Mouse (Mus musculus): Measurements from ENCODE around the gene Snx18. TPM values are rescaled to one million over a fixed set of nuclear protein-coding genes. Genes with fewer than 3 reads are reported as not detected.

Gene Snx18
- polyA plus RNA-seq, 1 experiment from 2014 or later, result 18.7 TPM

DNA sequence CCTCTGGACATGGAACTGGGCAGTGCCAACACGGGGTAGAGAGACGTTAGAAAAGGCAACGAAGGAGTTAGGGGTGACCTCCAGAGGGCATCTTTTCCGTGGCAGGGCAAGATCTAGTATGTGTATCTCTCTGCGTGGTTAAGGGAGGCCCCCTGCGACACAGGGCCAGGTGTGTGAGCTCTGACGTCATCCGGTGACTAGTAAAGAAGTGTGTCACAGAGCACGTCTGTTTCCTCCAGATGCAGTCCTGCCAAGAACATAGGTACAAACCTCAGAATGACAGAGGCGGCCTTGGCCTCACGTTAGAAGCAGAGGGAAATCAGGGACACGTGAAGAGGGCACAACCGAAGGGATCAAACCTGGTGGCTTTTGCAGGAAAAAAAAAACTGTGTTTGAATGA lies 44.1 kb downstream of the Snx18 start:
- Histone ChIP-seq H3K36me3 (ENCODE audit: control insufficient read depth, insufficient read depth, low read length) (no peaks in the 10 kb centered on the region), H3K9me3 (ENCODE audit: control insufficient read depth, low read length) (no peaks in the 10 kb centered on the region), H3K4me1 (replicated peaks; ENCODE audit: control insufficient read depth, insufficient read depth, low read length) (no peaks in the 10 kb centered on the region), H3K27ac (ENCODE audit: low read depth, low read length) (no peak overlapping the region), H3K4me3 (ENCODE audit: low read depth, low read length) (no peak overlapping the region), H3K27me3 (ENCODE audit: control insufficient read depth, insufficient read depth, low read length) (no peaks in the 10 kb centered on the region), H3K4me2 (ENCODE audit: low read depth, low read length, severe bottlenecking) (no peak overlapping the region), H3K9ac (ENCODE audit: low read length) (no peak overlapping the region)
- WGBS, result 90% methylated on average over 13 of the region's 13 CpGs
- no peak for DNase-seq (ENCODE audit: low spot score)
- no peak for ATAC-seq (replicated peaks; ENCODE audit: low FRiP score)

DNA sequence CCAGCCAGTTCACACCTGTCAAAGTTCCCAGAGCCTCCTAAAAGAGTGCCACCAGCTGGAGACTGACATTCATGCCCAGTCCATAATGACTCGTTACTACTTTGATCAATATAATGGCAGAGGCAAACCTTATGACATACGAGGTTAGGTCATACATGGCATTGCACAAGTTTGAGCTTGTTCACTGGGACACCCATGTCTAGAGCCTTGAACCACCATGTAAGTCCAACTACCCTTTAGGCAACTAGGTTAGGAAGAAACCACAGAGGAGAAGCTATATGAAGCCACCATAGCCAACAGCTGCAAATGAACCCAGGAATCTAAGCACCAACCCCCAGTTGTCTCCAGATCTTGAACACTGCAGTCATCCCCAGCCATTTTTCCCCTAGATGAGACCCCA lies 45.0 kb downstream of the Snx18 start:
- Histone ChIP-seq H3K36me3 (ENCODE audit: control insufficient read depth, insufficient read depth, low read length) (no peaks in the 10 kb centered on the region), H3K9me3 (ENCODE audit: control insufficient read depth, low read length) (no peaks in the 10 kb centered on the region), H3K27me3 (ENCODE audit: control insufficient read depth, insufficient read depth, low read length) (no peaks in the 10 kb centered on the region), H3K27ac (ENCODE audit: low read depth, low read length) (no peak overlapping the region), H3K9ac (ENCODE audit: low read length) (no peak overlapping the region), H3K4me1 (replicated peaks; ENCODE audit: control insufficient read depth, insufficient read depth, low read length) (no peaks in the 10 kb centered on the region), H3K4me3 (ENCODE audit: low read depth, low read length) (no peak overlapping the region), H3K4me2 (ENCODE audit: low read depth, low read length, severe bottlenecking) (no peak overlapping the region)
- DNase-seq (ENCODE audit: low spot score), result no peak
- no peak for ATAC-seq (replicated peaks; ENCODE audit: low FRiP score)
- 90% methylated on average over 2 of the region's 2 CpGs for WGBS

GRCm38 (mm10) chr13:113572046-113572686 lies 46.2 kb downstream of the Snx18 start:
- no peaks in the 10 kb centered on the region for H3K4me1 ChIP-seq (replicated peaks; ENCODE audit: control insufficient read depth, insufficient read depth, low read length)
- no peaks in the 10 kb centered on the region; the same call in 1 of the 2 replicates for H3K9me3 ChIP-seq (ENCODE audit: control insufficient read depth, low read length)
- H3K4me3 ChIP-seq (ENCODE audit: low read depth, low read length), result no peak overlapping the region
- H3K27ac ChIP-seq (ENCODE audit: low read depth, low read length), result no peak overlapping the region
- no peaks in the 10 kb centered on the region for H3K27me3 ChIP-seq (ENCODE audit: control insufficient read depth, insufficient read depth, low read length)
- no peaks in the 10 kb centered on the region for H3K36me3 ChIP-seq (ENCODE audit: control insufficient read depth, insufficient read depth, low read length)
- no peak for ATAC-seq (replicated peaks; ENCODE audit: low FRiP score)
- no peak overlapping the region for H3K4me2 ChIP-seq (ENCODE audit: low read depth, low read length, severe bottlenecking)
- H3K9ac ChIP-seq (ENCODE audit: low read length), result no peak overlapping the region
- WGBS, result 89% methylated on average over 9 of the region's 9 CpGs
- no peak for DNase-seq (ENCODE audit: low spot score)

DNA sequence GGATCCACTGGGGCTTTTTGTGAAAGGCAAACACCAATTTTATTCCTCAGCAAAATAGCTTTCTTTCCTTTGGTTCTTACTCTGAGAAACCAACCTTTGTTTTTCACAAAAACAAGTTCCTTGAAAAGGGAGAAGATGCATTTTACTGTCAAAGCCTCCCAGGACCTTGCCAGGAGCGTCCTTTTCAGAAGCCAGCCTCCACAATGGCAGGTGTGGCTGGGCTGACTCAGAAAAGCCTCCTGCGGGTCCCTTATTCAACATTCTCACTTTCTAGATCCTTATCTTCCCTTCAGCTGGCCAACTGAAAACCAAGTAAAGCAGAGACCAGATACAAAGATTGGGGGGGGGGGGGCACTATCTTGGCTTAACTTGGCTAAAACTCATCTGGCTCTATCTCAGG lies 48.8 kb downstream of the Snx18 start:
- Histone ChIP-seq H3K4me1 (replicated peaks; ENCODE audit: control insufficient read depth, insufficient read depth, low read length) (no peaks in the 10 kb centered on the region), H3K9me3 (ENCODE audit: control insufficient read depth, low read length) (no peaks in the 10 kb centered on the region; the same call in 1 of the 2 replicates), H3K4me2 (ENCODE audit: low read depth, low read length, severe bottlenecking) (no peak overlapping the region), H3K27me3 (ENCODE audit: control insufficient read depth, insufficient read depth, low read length) (no peaks in the 10 kb centered on the region), H3K4me3 (ENCODE audit: low read depth, low read length) (no peak overlapping the region), H3K27ac (ENCODE audit: low read depth, low read length) (no peak overlapping the region), H3K9ac (ENCODE audit: low read length) (no peak overlapping the region), H3K36me3 (ENCODE audit: control insufficient read depth, insufficient read depth, low read length) (no peaks in the 10 kb centered on the region)
- DNase-seq (ENCODE audit: low spot score), result peak; percentile 19
- WGBS, result 15% methylated on average over 2 of the region's 2 CpGs
- no peak for ATAC-seq (replicated peaks; ENCODE audit: low FRiP score)

- Histone ChIP-seq H3K4me1 (replicated peaks; ENCODE audit: control insufficient read depth, insufficient read depth, low read length) (no peaks in the 10 kb centered on the region), H3K9ac (ENCODE audit: low read length) (no peak overlapping the region), H3K9me3 (ENCODE audit: control insufficient read depth, low read length) (no peaks in the 10 kb centered on the region; the same call in 1 of the 2 replicates), H3K27me3 (ENCODE audit: control insufficient read depth, insufficient read depth, low read length) (no peaks in the 10 kb centered on the region), H3K36me3 (ENCODE audit: control insufficient read depth, insufficient read depth, low read length) (no peaks in the 10 kb centered on the region), H3K4me2 (ENCODE audit: low read depth, low read length, severe bottlenecking) (no peak overlapping the region), H3K27ac (ENCODE audit: low read depth, low read length) (no peak overlapping the region), H3K4me3 (ENCODE audit: low read depth, low read length) (no peak overlapping the region)
- DNase-seq (ENCODE audit: low spot score), result no peak
- 90% methylated on average over 5 of the region's 5 CpGs for WGBS
- no peak for ATAC-seq (replicated peaks; ENCODE audit: low FRiP score)
Observed at GRCm38 (mm10) chr13:113566951-113567350, 51.4 kb downstream of the Snx18 start.

DNA sequence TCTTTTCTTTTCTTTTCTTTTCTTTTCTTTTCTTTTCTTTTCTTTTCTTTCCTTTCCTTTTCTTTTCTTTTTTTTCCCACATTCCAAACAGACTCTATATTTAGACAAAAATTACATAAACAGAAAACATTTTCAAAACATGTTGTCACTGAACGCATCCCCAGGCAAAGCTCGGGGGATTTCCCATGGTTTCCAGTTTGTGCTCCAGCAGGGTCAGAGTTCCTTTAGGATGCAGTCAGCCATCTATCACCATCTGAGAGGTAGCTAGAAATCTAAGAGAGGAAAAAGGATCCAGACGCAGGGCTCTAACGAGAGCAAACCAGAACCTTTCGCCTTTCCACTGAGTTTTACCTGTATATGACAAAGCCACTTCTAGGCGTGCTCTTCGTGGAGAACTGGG lies 52.0 kb downstream of the Snx18 start:
- Histone ChIP-seq H3K9me3 (ENCODE audit: control insufficient read depth, low read length) (no peaks in the 10 kb centered on the region; the same call in 1 of the 2 replicates), H3K27me3 (ENCODE audit: control insufficient read depth, insufficient read depth, low read length) (no peaks in the 10 kb centered on the region), H3K4me2 (ENCODE audit: low read depth, low read length, severe bottlenecking) (no peak overlapping the region), H3K9ac (ENCODE audit: low read length) (no peak overlapping the region), H3K36me3 (ENCODE audit: control insufficient read depth, insufficient read depth, low read length) (no peaks in the 10 kb centered on the region), H3K4me1 (replicated peaks; ENCODE audit: control insufficient read depth, insufficient read depth, low read length) (no peaks in the 10 kb centered on the region), H3K4me3 (ENCODE audit: low read depth, low read length) (no peak overlapping the region), H3K27ac (ENCODE audit: low read depth, low read length) (no peak overlapping the region)
- ATAC-seq (replicated peaks; ENCODE audit: low FRiP score), result no peak
- DNase-seq (ENCODE audit: low spot score), result no peak
- WGBS, result 92% methylated on average over 7 of the region's 7 CpGs

- no peaks in the 10 kb centered on the region for H3K36me3 ChIP-seq (ENCODE audit: control insufficient read depth, insufficient read depth, low read length)
- no peak overlapping the region for H3K4me3 ChIP-seq (ENCODE audit: low read depth, low read length)
- 90% methylated on average over 9 of the region's 9 CpGs for WGBS
- H3K9me3 ChIP-seq (ENCODE audit: control insufficient read depth, low read length), result no peaks in the 10 kb centered on the region; the same call in 1 of the 2 replicates
- H3K4me2 ChIP-seq (ENCODE audit: low read depth, low read length, severe bottlenecking), result no peak overlapping the region
- H3K4me1 ChIP-seq (replicated peaks; ENCODE audit: control insufficient read depth, insufficient read depth, low read length), result no peaks in the 10 kb centered on the region
- ATAC-seq (replicated peaks; ENCODE audit: low FRiP score) (no peak), DNase-seq (ENCODE audit: low spot score) (no peak)
- no peaks in the 10 kb centered on the region for H3K27me3 ChIP-seq (ENCODE audit: control insufficient read depth, insufficient read depth, low read length)
- H3K27ac ChIP-seq (ENCODE audit: low read depth, low read length), result no peak overlapping the region
- H3K9ac ChIP-seq (ENCODE audit: low read length), result no peak overlapping the region
Observed at GRCm38 (mm10) chr13:113559646-113560045, 58.7 kb downstream of the Snx18 start.

DNA sequence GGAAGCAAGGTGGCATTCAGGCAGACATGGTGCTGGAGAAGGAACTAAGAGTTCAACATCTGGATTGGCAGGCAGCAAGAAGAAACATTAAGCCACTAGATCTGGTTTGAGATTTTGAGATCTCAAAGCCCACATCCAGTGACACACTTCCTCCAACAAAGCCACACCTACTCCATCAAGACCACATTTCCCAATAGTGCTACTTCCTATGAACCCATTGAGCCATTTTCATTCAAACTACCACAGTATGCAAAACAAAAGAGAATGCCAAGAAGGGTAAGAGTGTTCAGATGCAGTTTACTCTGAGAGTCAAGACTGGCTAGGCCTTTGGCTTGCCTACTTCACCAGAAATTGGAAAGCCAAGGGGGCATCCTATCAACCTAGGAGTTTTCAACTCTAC lies 61.8 kb downstream of the Snx18 start:
- no peaks in the 10 kb centered on the region; the same call in 1 of the 2 replicates for H3K9me3 ChIP-seq (ENCODE audit: control insufficient read depth, low read length)
- no peaks in the 10 kb centered on the region for H3K36me3 ChIP-seq (ENCODE audit: control insufficient read depth, insufficient read depth, low read length)
- H3K27me3 ChIP-seq (ENCODE audit: control insufficient read depth, insufficient read depth, low read length), result no peaks in the 10 kb centered on the region
- no peak for ATAC-seq (replicated peaks; ENCODE audit: low FRiP score)
- no peak overlapping the region for H3K27ac ChIP-seq (ENCODE audit: low read depth, low read length)
- H3K9ac ChIP-seq (ENCODE audit: low read length), result no peak overlapping the region
- no peaks in the 10 kb centered on the region for H3K4me1 ChIP-seq (replicated peaks; ENCODE audit: control insufficient read depth, insufficient read depth, low read length)
- no peak overlapping the region for H3K4me3 ChIP-seq (ENCODE audit: low read depth, low read length)
- H3K4me2 ChIP-seq (ENCODE audit: low read depth, low read length, severe bottlenecking), result no peak overlapping the region
- no peak for DNase-seq (ENCODE audit: low spot score)

DNA sequence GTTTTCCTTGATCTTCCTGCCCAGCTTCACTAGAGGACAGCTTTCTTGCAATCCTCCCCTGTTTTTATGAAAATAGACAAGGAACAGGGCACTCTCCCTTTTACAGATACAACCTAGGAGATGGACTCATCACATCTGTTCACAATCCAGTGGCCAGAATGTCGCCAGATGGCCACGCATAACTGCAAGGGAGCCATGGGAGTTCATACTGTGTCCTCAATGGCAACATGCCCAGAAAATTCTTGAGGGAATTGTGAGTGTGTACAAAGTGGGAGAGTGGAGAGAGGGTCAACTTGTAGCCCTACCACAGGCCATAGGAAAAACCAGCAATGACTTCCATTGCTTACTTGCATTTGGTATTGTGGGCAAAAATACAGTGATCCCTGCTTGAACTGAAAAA lies 63.1 kb downstream of the Snx18 start:
- Histone ChIP-seq H3K27me3 (ENCODE audit: control insufficient read depth, insufficient read depth, low read length) (no peaks in the 10 kb centered on the region), H3K36me3 (ENCODE audit: control insufficient read depth, insufficient read depth, low read length) (no peaks in the 10 kb centered on the region), H3K9me3 (ENCODE audit: control insufficient read depth, low read length) (no peaks in the 10 kb centered on the region), H3K4me3 (ENCODE audit: low read depth, low read length) (no peak overlapping the region), H3K4me2 (ENCODE audit: low read depth, low read length, severe bottlenecking) (no peak overlapping the region), H3K9ac (ENCODE audit: low read length) (no peak overlapping the region), H3K4me1 (replicated peaks; ENCODE audit: control insufficient read depth, insufficient read depth, low read length) (no peaks in the 10 kb centered on the region), H3K27ac (ENCODE audit: low read depth, low read length) (no peak overlapping the region)
- ATAC-seq (replicated peaks; ENCODE audit: low FRiP score) (no peak), DNase-seq (ENCODE audit: low spot score) (no peak)
- 84% methylated on average over 2 of the region's 2 CpGs for WGBS
